Mouse (Mus musculus): ENCODE results near the gene Sdhaf2. TPM values are rescaled to one million over a fixed set of nuclear protein-coding genes. Genes with fewer than 3 reads are reported as not detected.
"Not testable (repeated sequence)": the region's sequence is repeated elsewhere in the genome, so short reads cannot be mapped to it uniquely, and the experiment has no call there.

Gene Sdhaf2
- 59.3 and 60.7 TPM in 2 replicates for polyA plus RNA-seq (2016; fragmentation: Nextera tagmentation; extraction: Ambion mirVana)

- Histone ChIP-seq H3K4me2 (peak within 1 kb of the TSS; percentile 73), H3K4me1 (replicated peaks) (peaks cover 21% of the 10 kb centered on the region), H3K36me3 (peaks cover 24% of the 10 kb centered on the region), H3K4me3 (replicated peaks) (peak within 1 kb of the TSS; percentile 90), H3K9me3 (no peaks in the 10 kb centered on the region), H3K9ac (replicated peaks) (peak within 1 kb of the TSS; percentile 97), H3K27ac (peak within 1 kb of the TSS; percentile 99), H3K27me3 (no peaks in the 10 kb centered on the region)
- ATAC-seq (ENCODE audit: insufficient number of reproducible peaks, insufficient read depth, low FRiP score, low TSS enrichment, low read depth), result no peak
- WGBS, result under 1% methylated on average over 11 of the region's 11 CpGs
Observed at GRCm38 (mm10) chr19:10525910-10526309, at the start of gene Sdhaf2. Sdhaf2 (minus strand) TSS chr19:10526142.

- Histone ChIP-seq H3K9ac (replicated peaks) (no peak overlapping the region), H3K27ac (no peak overlapping the region), H3K4me3 (replicated peaks) (no peak overlapping the region), H3K36me3 (peaks cover 56% of the 10 kb centered on the region), H3K9me3 (no peaks in the 10 kb centered on the region), H3K27me3 (no peaks in the 10 kb centered on the region), H3K4me1 (replicated peaks) (no peaks in the 10 kb centered on the region), H3K4me2 (no peak overlapping the region)
- WGBS, result 94% methylated on average over 6 of the region's 6 CpGs
- ATAC-seq (ENCODE audit: insufficient number of reproducible peaks, insufficient read depth, low FRiP score, low TSS enrichment, low read depth), result no peak
Observed at GRCm38 (mm10) chr19:10569627-10570026, 43.7 kb upstream of the Sdhaf2 start.

- Histone ChIP-seq H3K9ac (replicated peaks) (no peak overlapping the region), H3K27ac (no peak overlapping the region), H3K27me3 (no peaks in the 10 kb centered on the region), H3K36me3 (peaks cover 12% of the 10 kb centered on the region), H3K4me1 (replicated peaks) (no peaks in the 10 kb centered on the region), H3K9me3 (no peaks in the 10 kb centered on the region), H3K4me3 (replicated peaks) (no peak overlapping the region), H3K4me2 (no peak overlapping the region)
- 85% methylated on average over 4 of the region's 4 CpGs for WGBS
- no peak for ATAC-seq (ENCODE audit: insufficient number of reproducible peaks, insufficient read depth, low FRiP score, low TSS enrichment, low read depth)
Observed at GRCm38 (mm10) chr19:10565217-10565616, 39.3 kb upstream of the Sdhaf2 start.

- 82% methylated on average over 6 of the region's 6 CpGs for whole genome bisulfite sequencing
- no peaks in the 10 kb centered on the region for H3K9me3 ChIP-seq
- H3K9ac ChIP-seq (replicated peaks), result no peak overlapping the region
- no peak for ATAC-seq (ENCODE audit: insufficient number of reproducible peaks, insufficient read depth, low FRiP score, low TSS enrichment, low read depth)
- no peak overlapping the region for H3K27ac ChIP-seq
- H3K27me3 ChIP-seq, result no peaks in the 10 kb centered on the region
- H3K4me1 ChIP-seq (replicated peaks), result no peaks in the 10 kb centered on the region
- H3K4me2 ChIP-seq, result no peak overlapping the region
- no peak overlapping the region for H3K4me3 ChIP-seq (replicated peaks)
- H3K36me3 ChIP-seq, result peaks cover 2% of the 10 kb centered on the region; the same call in 1 of the 2 replicates
Observed at GRCm38 (mm10) chr19:10564278-10564677, 38.3 kb upstream of the Sdhaf2 start.

GRCm38 (mm10) chr19:10562351-10562750 lies 36.4 kb upstream of the Sdhaf2 start:
- ATAC-seq (ENCODE audit: insufficient number of reproducible peaks, insufficient read depth, low FRiP score, low TSS enrichment, low read depth), result no peak
- Histone ChIP-seq H3K4me3 (replicated peaks) (no peak overlapping the region), H3K9ac (replicated peaks) (no peak overlapping the region; the same call in 1 of the 2 replicates), H3K27ac (no peak overlapping the region), H3K4me2 (no peak overlapping the region), H3K36me3 (no peaks in the 10 kb centered on the region), H3K4me1 (replicated peaks) (no peaks in the 10 kb centered on the region), H3K27me3 (no peaks in the 10 kb centered on the region), H3K9me3 (no peaks in the 10 kb centered on the region)
- WGBS, result 64% methylated on average over 5 of the region's 5 CpGs

- no peak overlapping the region for H3K9ac ChIP-seq (replicated peaks)
- no peak overlapping the region for H3K4me2 ChIP-seq
- ATAC-seq (ENCODE audit: insufficient number of reproducible peaks, insufficient read depth, low FRiP score, low TSS enrichment, low read depth), result no peak
- no peak overlapping the region for H3K27ac ChIP-seq
- whole genome bisulfite sequencing, result 68% methylated on average over 6 of the region's 6 CpGs
- H3K9me3 ChIP-seq, result no peaks in the 10 kb centered on the region
- no peak overlapping the region for H3K4me3 ChIP-seq (replicated peaks)
- H3K4me1 ChIP-seq (replicated peaks), result peaks cover under 1% of the 10 kb centered on the region; the same call in 1 of the 2 replicates
- no peaks in the 10 kb centered on the region for H3K27me3 ChIP-seq
- no peaks in the 10 kb centered on the region for H3K36me3 ChIP-seq
Observed at GRCm38 (mm10) chr19:10561558-10562314, 35.8 kb upstream of the Sdhaf2 start.

- H3K27me3 ChIP-seq, result no peaks in the 10 kb centered on the region
- no peaks in the 10 kb centered on the region for H3K9me3 ChIP-seq
- H3K27ac ChIP-seq, result no peak overlapping the region
- WGBS, result 36% methylated on average over 5 of the region's 5 CpGs
- H3K36me3 ChIP-seq, result no peaks in the 10 kb centered on the region
- H3K4me1 ChIP-seq (replicated peaks), result peaks cover 10% of the 10 kb centered on the region
- H3K4me2 ChIP-seq, result no peak overlapping the region
- H3K4me3 ChIP-seq (replicated peaks), result no peak overlapping the region
- no peak for ATAC-seq (ENCODE audit: insufficient number of reproducible peaks, insufficient read depth, low FRiP score, low TSS enrichment, low read depth)
- no peak overlapping the region for H3K9ac ChIP-seq (replicated peaks)
Observed at GRCm38 (mm10) chr19:10560108-10560507, 34.2 kb upstream of the Sdhaf2 start.

GRCm38 (mm10) chr19:10557837-10558375 lies 32.0 kb upstream of the Sdhaf2 start:
- H3K9ac ChIP-seq (replicated peaks); H3K36me3 ChIP-seq; H3K27ac ChIP-seq; ATAC-seq (ENCODE audit: insufficient number of reproducible peaks, insufficient read depth, low FRiP score, low TSS enrichment, low read depth); H3K4me2 ChIP-seq; H3K4me3 ChIP-seq (replicated peaks); H3K9me3 ChIP-seq; H3K27me3 ChIP-seq: not testable (repeated sequence)
- 74% methylated on average over 4 of the region's 4 CpGs for WGBS
- H3K4me1 ChIP-seq (replicated peaks), result peaks cover 16% of the 10 kb centered on the region

GRCm38 (mm10) chr19:10557430-10557829 lies 31.5 kb upstream of the Sdhaf2 start:
- Histone ChIP-seq H3K4me2 (no peak overlapping the region), H3K9ac (replicated peaks) (no peak overlapping the region), H3K27me3 (no peaks in the 10 kb centered on the region), H3K4me1 (replicated peaks) (peaks cover 16% of the 10 kb centered on the region), H3K9me3 (no peaks in the 10 kb centered on the region), H3K27ac (no peak overlapping the region), H3K36me3 (peaks cover 3% of the 10 kb centered on the region; the same call in 1 of the 2 replicates), H3K4me3 (replicated peaks) (no peak overlapping the region)
- ATAC-seq (ENCODE audit: insufficient number of reproducible peaks, insufficient read depth, low FRiP score, low TSS enrichment, low read depth), result no peak
- 74% methylated on average over 2 of the region's 2 CpGs for WGBS

- H3K36me3 ChIP-seq, result peaks cover 7% of the 10 kb centered on the region; the same call in 1 of the 2 replicates
- 66% methylated on average over 2 of the region's 2 CpGs for WGBS
- H3K27ac ChIP-seq, result no peak overlapping the region
- peaks cover 16% of the 10 kb centered on the region for H3K4me1 ChIP-seq (replicated peaks)
- no peak overlapping the region for H3K4me2 ChIP-seq
- H3K9ac ChIP-seq (replicated peaks), result no peak overlapping the region
- no peak overlapping the region for H3K4me3 ChIP-seq (replicated peaks)
- H3K27me3 ChIP-seq, result no peaks in the 10 kb centered on the region
- ATAC-seq (ENCODE audit: insufficient number of reproducible peaks, insufficient read depth, low FRiP score, low TSS enrichment, low read depth), result no peak
- no peaks in the 10 kb centered on the region for H3K9me3 ChIP-seq
Observed at GRCm38 (mm10) chr19:10557001-10557400, 31.1 kb upstream of the Sdhaf2 start.

- H3K27me3 ChIP-seq, result no peaks in the 10 kb centered on the region
Observed at GRCm38 (mm10) chr19:10555624-10556510, 29.9 kb upstream of the Sdhaf2 start, which contains the start of gene Tmem216. Tmem216 (minus strand) TSS chr19:10556238.

More at GRCm38 (mm10) chr19:10555624-10556510, 29.9 kb upstream of the Sdhaf2 start, which contains the start of gene Tmem216:
- H3K9ac ChIP-seq (replicated peaks), result peak within 1 kb of the TSS; percentile 68
- peak within 1 kb of the TSS; percentile 81 for H3K27ac ChIP-seq
- peaks cover 16% of the 10 kb centered on the region for H3K4me1 ChIP-seq (replicated peaks)
- H3K4me3 ChIP-seq (replicated peaks), result peak within 1 kb of the TSS; percentile 63
- peak; percentile 97 for ATAC-seq (ENCODE audit: insufficient number of reproducible peaks, insufficient read depth, low FRiP score, low TSS enrichment, low read depth)
- no peaks in the 10 kb centered on the region for H3K9me3 ChIP-seq
- 2% methylated on average over 43 of the region's 43 CpGs for WGBS
- H3K36me3 ChIP-seq, result peaks cover 18% of the 10 kb centered on the region
- H3K4me2 ChIP-seq, result peak within 1 kb of the TSS; percentile 77

Measured in limb, embryonic 12.5 days (tissue).